Mouse (Mus musculus) midbrain, embryonic 11.5 days (tissue): Measurements from ENCODE around the gene Gnpat. TPM values are rescaled to one million over a fixed set of nuclear protein-coding genes. Genes with fewer than 3 reads are reported as not detected.

Experiments used
- ATAC-seq: fragments of 200-750 bp; cut with Nextera tagmentation; 2 replicates; pipeline ENCODE4 v1.8.0; 2017; ENCODE audit warnings: moderate TSS enrichment, moderate library complexity; ENCODE audit not compliant: low FRiP score
- DNase-seq: peaks from one replicate; pipeline ENCODE4 v3.0.0; 2015; ENCODE audit warnings: low spot score; ENCODE audit errors: missing footprints
- H3K27ac ChIP-seq: fragments of 300-500 bp; sonication (generic); 2 replicates; pipeline ENCODE4 v1.5.1; 2014; ENCODE audit warnings: low read depth, low read length
- H3K27me3 ChIP-seq: fragments of 300-500 bp; sonication (generic); 2 replicates; pipeline ENCODE4 v1.6.1; 2014; ENCODE audit warnings: mild to moderate bottlenecking, low read length, moderate library complexity, mixed read lengths; ENCODE audit not compliant: control insufficient read depth, insufficient read depth
- H3K36me3 ChIP-seq: fragments of 300-500 bp; sonication (generic); 2 replicates; pipeline ENCODE4 v1.6.1; 2014; ENCODE audit warnings: mild to moderate bottlenecking, low read length, moderate library complexity, mixed read lengths; ENCODE audit not compliant: control insufficient read depth, insufficient read depth
- H3K4me1 ChIP-seq: fragments of 300-500 bp; sonication (generic); 2 replicates; pipeline ENCODE4 v1.6.1; 2014; ENCODE audit warnings: low read length; ENCODE audit not compliant: control insufficient read depth, insufficient read depth
- H3K4me2 ChIP-seq: fragments of 300-500 bp; sonication (generic); 2 replicates; pipeline ENCODE4 v1.6.1; 2014; ENCODE audit warnings: mild to moderate bottlenecking, moderate library complexity
- H3K4me3 ChIP-seq: fragments of 300-500 bp; sonication (generic); 2 replicates; pipeline ENCODE4 v1.5.1; 2014; ENCODE audit warnings: low read depth, low read length
- H3K9ac ChIP-seq: fragments of 300-500 bp; sonication (generic); 2 replicates; pipeline ENCODE4 v1.6.1; 2014; ENCODE audit warnings: low read length
- H3K9me3 ChIP-seq: fragments of 300-500 bp; sonication (generic); 2 replicates; pipeline ENCODE4 v1.6.1; 2016; ENCODE audit warnings: low read length; ENCODE audit not compliant: control insufficient read depth
- WGBS: fragments of 180-500 bp; shearing (Covaris S2); extraction: QIAGEN DNeasy Blood & Tissue Kit; methylation state at CpG from one replicate; pipeline ENCODE4 v1.1.7; 2014; 5-methylcytosine and 5-hydroxymethylcytosine counted together
- polyA plus RNA-seq: library from polyadenylated mRNA; unstranded; fragments of >200 nt; fragmentation: Nextera tagmentation; extraction: Ambion mirVana; gene quantifications from 2 replicates; pipeline ENCODE4 v1.2.1, GENCODE M21; 2014

The Gnpat gene
- polyA plus RNA-seq, 1 experiment from 2014 or later = 138 TPM

DNA sequence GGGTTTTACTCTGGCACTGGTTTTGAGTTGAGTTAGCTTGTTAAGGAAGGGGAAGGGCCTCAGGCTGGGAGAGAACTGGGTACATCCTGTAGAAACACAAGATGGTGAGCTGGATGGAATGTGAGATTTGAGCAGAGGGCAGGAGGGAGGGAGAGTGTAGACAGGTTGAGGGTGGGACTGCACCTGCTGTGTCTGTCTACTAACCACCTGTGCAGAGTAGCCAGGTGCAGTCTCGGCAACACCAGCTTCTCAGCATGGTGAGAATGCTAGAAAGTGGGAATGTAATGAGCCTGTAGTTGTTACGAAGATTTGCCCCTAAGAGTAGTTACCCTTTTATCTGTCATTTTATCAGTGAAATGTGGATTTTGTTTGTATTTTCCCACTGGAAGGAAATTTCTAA lies 42.6 kb downstream of the Gnpat start:
- H3K27me3 ChIP-seq = no peaks in the 10 kb centered on the region
- H3K4me2 ChIP-seq = no peak overlapping the region
- H3K36me3 ChIP-seq = peaks cover 12% of the 10 kb centered on the region
- H3K9me3 ChIP-seq = no peaks in the 10 kb centered on the region
- no peak overlapping the region for H3K27ac ChIP-seq
- no peak for DNase-seq
- WGBS = 93% methylated on average over 2 of the region's 2 CpGs
- ATAC-seq = no peak
- no peak overlapping the region for H3K4me3 ChIP-seq
- H3K9ac ChIP-seq = no peak overlapping the region
- no peaks in the 10 kb centered on the region for H3K4me1 ChIP-seq

DNA sequence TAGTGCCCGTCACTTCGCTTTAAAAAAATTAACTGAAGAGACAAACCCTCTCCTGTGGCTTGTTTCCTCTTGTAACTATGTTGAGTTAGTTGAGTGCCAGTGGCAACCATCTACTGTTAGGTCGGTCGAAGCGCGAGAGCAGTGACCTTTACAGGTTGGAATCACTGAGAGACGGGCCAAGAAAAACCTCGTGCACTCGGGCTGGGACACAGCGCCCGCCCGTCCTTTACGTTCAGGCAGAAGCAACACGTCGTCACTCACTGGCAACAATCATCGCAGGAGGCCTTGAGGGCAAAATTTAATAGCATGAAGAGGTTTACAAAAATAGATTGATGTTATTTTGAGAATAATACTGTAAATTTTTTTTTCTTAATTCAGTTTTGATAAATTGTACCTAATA lies 47.1 kb downstream of the Gnpat start:
- H3K36me3 ChIP-seq = peaks cover 21% of the 10 kb centered on the region
- 97% methylated on average over 16 of the region's 16 CpGs for WGBS
- no peak for ATAC-seq

DNA sequence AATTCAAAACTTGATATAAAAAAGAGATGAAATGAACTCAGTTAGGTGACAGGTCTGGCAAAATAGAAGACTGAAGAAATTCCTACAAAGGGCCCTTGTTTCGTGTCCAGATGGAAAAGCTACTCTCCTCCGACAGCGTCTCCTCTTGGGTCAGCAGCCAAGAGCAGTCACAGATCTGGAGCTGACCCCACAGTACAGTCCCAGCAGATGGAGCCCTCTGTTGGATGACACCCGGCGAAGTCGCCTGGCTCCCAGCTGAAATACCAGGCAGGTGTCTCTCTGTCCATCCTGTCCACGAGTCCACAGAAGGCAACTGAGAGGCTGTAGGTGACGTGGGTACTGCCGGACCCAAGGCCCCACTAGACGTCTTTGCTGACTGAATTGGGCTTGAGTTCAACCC lies 47.5 kb downstream of the Gnpat start:
- H3K36me3 ChIP-seq = peaks cover 22% of the 10 kb centered on the region
- H3K27ac ChIP-seq = no peak overlapping the region
- no peak for ATAC-seq
- no peaks in the 10 kb centered on the region for H3K4me1 ChIP-seq
- no peaks in the 10 kb centered on the region for H3K9me3 ChIP-seq
- DNase-seq = no peak
- 89% methylated on average over 10 of the region's 10 CpGs for WGBS
- no peak overlapping the region for H3K4me2 ChIP-seq
- H3K4me3 ChIP-seq = no peak overlapping the region
- no peaks in the 10 kb centered on the region for H3K27me3 ChIP-seq
- H3K9ac ChIP-seq = no peak overlapping the region

More for the DNA sequence above, 47.1 kb downstream of the Gnpat start:
- H3K9ac ChIP-seq = no peak overlapping the region
- no peaks in the 10 kb centered on the region for H3K27me3 ChIP-seq
- no peak overlapping the region for H3K4me3 ChIP-seq
- DNase-seq = no peak
- H3K27ac ChIP-seq = no peak overlapping the region
- H3K4me1 ChIP-seq = no peaks in the 10 kb centered on the region
- no peak overlapping the region for H3K4me2 ChIP-seq
- H3K9me3 ChIP-seq = no peaks in the 10 kb centered on the region

DNA sequence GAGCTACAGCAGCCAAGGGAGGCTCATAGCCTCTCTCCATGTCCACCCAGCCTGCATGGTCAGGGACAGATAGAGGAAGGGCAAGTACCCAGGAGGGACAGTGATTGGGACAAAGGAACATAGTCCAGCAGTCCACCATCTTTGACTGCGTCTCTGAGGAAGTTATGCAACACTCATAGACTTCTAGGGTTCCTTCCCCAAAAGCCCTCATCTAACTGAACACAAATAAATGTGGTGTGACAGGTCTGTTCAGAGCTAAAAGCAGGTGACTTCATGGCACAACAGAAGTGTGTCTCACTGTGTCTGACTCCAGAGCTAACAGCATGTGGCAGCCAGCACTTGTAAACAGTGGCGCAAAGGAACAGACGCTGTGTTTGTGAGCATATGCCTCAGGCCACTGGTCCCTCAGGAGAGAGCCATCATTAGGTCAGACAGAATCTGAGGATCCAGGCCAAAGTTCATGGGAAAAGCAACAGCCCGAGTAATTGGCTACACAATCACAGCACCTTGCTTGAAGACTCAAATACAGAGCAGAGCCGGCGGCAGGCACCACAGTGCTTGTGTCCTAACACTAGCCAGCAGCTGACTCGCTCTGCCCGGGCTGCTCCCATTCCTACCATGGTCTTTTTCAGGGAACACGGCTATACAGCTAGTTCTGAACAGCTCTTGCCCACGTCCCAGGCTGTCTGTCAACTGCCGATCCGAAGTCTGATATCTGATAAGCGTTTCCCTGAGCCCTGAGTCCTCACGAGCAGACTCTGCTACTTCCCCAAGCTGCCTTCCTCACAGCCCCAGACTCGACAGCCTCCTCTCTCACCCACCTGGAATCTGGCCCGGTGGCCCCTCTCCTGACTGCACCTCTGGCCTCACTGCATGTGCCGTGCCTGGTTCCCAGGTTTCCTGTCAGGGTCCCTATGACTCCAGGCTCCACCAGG lies 49.4 kb downstream of the Gnpat start:
- WGBS = 87% methylated on average over 17 of the region's 17 CpGs
- no peak overlapping the region for H3K9ac ChIP-seq
- no peaks in the 10 kb centered on the region for H3K9me3 ChIP-seq
- peaks cover 22% of the 10 kb centered on the region for H3K36me3 ChIP-seq
- H3K27ac ChIP-seq = no peak overlapping the region
- no peaks in the 10 kb centered on the region for H3K27me3 ChIP-seq
- ATAC-seq = no peak
- no peak overlapping the region for H3K4me3 ChIP-seq
- DNase-seq = no peak
- H3K4me2 ChIP-seq = no peak overlapping the region
- no peaks in the 10 kb centered on the region for H3K4me1 ChIP-seq

DNA sequence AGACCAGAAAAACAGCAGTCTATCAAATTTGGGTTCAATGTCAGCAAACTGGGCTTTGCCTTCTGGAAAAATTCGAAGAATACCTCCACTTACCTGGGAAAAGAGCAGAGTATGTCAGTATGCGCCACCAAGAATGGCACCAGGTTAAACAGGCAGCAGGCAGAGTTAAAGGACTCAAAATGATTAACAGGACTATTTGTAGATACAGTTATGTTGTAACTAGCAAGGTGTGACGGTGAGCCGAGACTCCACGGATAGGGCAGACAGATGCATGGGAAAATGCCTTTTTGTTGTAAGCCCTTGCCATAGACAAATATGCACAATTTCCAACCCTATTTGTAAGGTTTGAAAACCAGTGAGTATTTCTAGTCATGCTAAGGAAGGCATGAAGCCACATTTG lies 51.2 kb downstream of the Gnpat start:
- DNase-seq (no peak), ATAC-seq (no peak)
- no peak overlapping the region for H3K9ac ChIP-seq
- no peak overlapping the region for H3K4me2 ChIP-seq
- WGBS = 98% methylated on average over 5 of the region's 5 CpGs
- no peak overlapping the region for H3K27ac ChIP-seq
- no peaks in the 10 kb centered on the region for H3K9me3 ChIP-seq
- H3K4me3 ChIP-seq = no peak overlapping the region
- no peaks in the 10 kb centered on the region for H3K27me3 ChIP-seq
- no peaks in the 10 kb centered on the region for H3K4me1 ChIP-seq
- H3K36me3 ChIP-seq = peaks cover 15% of the 10 kb centered on the region; the same call in 1 of the 2 replicates

DNA sequence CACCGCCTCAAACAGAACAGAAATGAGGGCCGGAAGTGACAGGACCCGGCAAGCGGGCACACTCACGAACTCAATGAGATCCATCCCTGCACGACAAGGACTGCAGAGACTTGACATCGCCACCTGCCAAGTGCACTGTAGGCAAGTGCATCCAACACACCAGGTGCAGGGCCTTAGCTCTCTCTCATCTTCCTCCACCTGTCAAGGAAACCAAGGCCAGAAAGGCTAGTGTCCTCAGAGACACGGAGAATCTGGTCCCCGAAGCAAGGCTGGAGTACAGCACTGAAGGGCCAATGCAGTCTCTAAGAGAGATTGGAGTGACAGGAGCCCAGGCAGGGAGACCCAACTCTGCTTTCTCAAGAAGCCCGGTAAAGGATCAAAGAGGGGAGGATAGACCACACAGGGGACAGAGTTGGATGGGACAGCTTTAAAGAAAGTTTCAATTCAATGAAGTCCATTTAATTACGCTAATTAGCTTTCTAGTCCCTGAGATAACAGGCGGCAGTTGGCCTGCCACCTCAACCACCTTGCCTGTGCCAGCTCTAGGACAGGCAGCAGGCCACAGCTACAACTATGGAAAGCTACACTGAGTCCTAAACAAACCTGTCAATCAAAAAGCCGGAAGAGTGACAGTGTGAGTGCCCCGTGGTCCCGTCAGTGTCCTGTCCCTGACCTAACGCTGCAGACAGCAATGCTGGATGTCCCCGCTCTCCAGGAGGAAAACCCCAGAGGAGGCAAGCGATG lies 55.1 kb downstream of the Gnpat start:
- no peaks in the 10 kb centered on the region for H3K4me1 ChIP-seq
- DNase-seq (no peak), ATAC-seq (no peak)
- no peaks in the 10 kb centered on the region for H3K9me3 ChIP-seq
- H3K27me3 ChIP-seq = no peaks in the 10 kb centered on the region
- 85% methylated on average over 18 of the region's 18 CpGs for WGBS
- H3K36me3 ChIP-seq = peaks cover 14% of the 10 kb centered on the region; the same call in 1 of the 2 replicates
- H3K9ac ChIP-seq = no peak overlapping the region
- H3K4me3 ChIP-seq = no peak overlapping the region
- H3K4me2 ChIP-seq = no peak overlapping the region
- no peak overlapping the region for H3K27ac ChIP-seq

DNA sequence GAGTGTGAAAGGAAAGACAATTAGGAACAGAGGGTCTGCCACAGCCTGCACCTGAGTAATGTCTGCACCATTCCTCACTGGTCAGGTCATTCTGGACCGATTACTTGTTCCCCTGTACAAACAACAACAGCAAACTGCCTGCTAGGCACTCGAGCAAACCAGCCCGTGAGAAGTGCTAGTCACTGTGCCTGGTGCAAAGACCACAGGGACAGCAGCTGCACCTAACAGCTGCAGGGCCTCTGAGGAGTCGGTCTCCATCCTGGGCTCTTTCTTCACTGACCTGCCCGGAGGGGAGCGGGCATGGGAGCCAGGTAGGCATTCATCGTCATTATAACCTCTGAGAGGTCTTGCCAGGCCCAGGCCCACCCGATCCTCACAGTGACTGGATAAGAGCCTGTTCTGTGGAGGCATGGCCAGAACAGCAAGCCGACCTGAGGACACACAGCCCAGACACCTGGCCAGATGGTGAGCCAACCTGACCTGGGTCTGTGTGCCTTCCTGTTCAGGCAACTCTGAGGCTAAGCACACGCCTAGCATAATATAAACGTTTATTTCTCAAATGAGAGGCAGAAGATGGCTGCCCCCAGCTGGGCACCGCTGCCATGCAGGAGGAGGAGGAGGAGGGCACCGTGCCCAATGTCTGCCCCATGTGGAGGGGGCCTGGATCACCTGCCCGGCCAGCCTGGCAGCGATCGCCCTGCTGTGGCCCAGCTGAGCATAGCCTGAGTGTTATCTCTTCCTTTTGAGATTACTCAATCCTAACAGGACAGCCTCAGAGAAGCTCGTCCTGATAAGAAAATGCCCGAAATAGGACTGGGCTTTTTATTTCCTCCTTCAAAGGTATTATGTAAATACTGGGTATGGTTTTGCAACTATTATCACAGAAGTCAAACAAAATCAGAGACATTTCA lies 58.8 kb downstream of the Gnpat start:
- Histone ChIP-seq H3K27ac (no peak overlapping the region), H3K36me3 (no peaks in the 10 kb centered on the region), H3K27me3 (no peaks in the 10 kb centered on the region), H3K4me2 (no peak overlapping the region), H3K4me3 (no peak overlapping the region), H3K9me3 (no peaks in the 10 kb centered on the region), H3K4me1 (no peaks in the 10 kb centered on the region), H3K9ac (no peak overlapping the region)
- ATAC-seq (no peak), DNase-seq (no peak)
- WGBS = 91% methylated on average over 18 of the region's 18 CpGs

DNA sequence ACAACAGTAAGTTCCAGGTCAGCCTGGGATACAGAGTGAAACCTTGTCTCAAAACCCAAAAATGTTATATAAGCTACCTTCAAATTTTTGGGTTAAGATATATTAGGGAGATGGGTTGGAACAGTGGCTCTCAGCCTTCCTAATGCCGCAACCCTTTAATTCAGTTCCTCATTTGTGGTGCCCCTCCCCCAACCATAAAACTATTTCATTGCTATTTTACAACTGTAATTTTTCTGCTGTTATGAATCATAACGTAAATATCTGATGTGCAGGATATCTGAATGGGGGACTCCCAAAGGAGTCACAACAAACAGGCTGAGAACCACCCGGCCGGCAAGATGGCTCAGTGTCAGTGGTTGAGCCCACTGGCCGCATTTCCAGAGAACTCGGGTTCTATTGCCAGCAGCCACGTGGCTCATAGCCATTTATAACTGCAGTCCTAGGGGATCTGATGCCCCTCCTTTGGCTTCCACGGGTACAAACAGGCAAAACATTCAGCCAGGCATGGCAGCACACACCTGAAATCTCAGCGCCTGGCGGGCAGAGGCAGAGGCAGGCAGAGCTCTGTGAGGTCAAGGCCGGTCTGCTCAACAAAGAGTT lies 59.8 kb downstream of the Gnpat start:
- 90% methylated on average over 11 of the region's 11 CpGs for WGBS
- no peak for DNase-seq
- no peaks in the 10 kb centered on the region for H3K4me1 ChIP-seq

More for the DNA sequence above, 59.8 kb downstream of the Gnpat start:
- Histone ChIP-seq H3K9me3 (no peaks in the 10 kb centered on the region), H3K4me3 (no peak overlapping the region), H3K9ac (no peak overlapping the region), H3K27me3 (no peaks in the 10 kb centered on the region), H3K4me2 (no peak overlapping the region), H3K36me3 (no peaks in the 10 kb centered on the region), H3K27ac (no peak overlapping the region)
- ATAC-seq = no peak
